Mouse (Mus musculus): ENCODE results near the gene Sgms1. TPM values are rescaled to one million over a fixed set of nuclear protein-coding genes. Genes with fewer than 3 reads are reported as not detected.

Sgms1 gene
- polyA plus RNA-seq, 1 experiment from 2014 or later, result 50.8 TPM

DNA sequence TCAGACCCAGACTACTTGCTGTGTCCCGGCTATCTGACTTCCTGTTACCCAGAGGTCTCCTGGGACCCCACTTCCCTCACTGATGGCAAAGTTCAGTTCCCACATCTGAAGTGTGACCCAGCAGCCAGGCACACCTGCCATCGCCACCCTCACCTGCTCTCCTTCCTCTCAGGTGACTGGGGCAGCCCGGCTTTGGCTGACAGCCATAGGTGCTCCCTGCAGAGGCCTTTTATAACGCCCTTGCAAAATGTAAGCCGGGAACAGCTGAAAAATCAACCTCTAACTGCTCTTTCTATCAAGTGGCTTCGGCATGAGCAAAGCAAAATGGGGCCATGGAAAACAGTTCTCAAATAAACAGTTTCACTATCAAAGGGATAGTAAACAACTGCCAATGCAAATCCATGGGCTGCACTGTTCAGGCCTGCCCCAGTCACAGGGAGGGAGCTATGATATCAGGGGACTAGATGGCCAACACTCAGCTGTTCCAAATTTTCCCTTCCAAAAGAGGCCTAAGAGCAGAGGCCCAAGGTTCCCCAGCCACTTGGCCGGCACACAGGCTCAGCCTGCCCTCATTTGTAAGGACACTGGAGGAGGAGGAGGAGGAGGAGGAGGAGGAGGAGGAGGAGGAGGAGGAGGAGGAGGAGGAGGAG, 12.5 kb downstream of the Sgms1 start:
- 66% methylated on average over 7 of the region's 7 CpGs for WGBS
- Histone ChIP-seq H3K4me2 (replicated peaks; ENCODE audit: low read depth, low read length) (no peak overlapping the region), H3K27me3 (ENCODE audit: control insufficient read depth, insufficient read depth, low read length) (no peaks in the 10 kb centered on the region), H3K4me1 (ENCODE audit: control insufficient read depth, insufficient read depth, low read length) (peaks cover 20% of the 10 kb centered on the region; the same call in 1 of the 2 replicates), H3K4me3 (ENCODE audit: low read length) (no peak overlapping the region), H3K27ac (ENCODE audit: low read depth, low read length) (no peak overlapping the region), H3K9me3 (ENCODE audit: control insufficient read depth, low read length) (no peaks in the 10 kb centered on the region), H3K9ac (ENCODE audit: low read depth, low read length) (no peak overlapping the region), H3K36me3 (ENCODE audit: control insufficient read depth, insufficient read depth, low read length) (no peaks in the 10 kb centered on the region)
- ATAC-seq (ENCODE audit: low FRiP score, low TSS enrichment), result no peak

GRCm38 (mm10) chr19:32376054-32376453, 13.5 kb downstream of the Sgms1 start:
- Histone ChIP-seq H3K27ac (ENCODE audit: low read depth, low read length) (no peak overlapping the region), H3K27me3 (ENCODE audit: control insufficient read depth, insufficient read depth, low read length) (no peaks in the 10 kb centered on the region), H3K4me1 (ENCODE audit: control insufficient read depth, insufficient read depth, low read length) (peaks cover 18% of the 10 kb centered on the region; the same call in 1 of the 2 replicates), H3K9ac (ENCODE audit: low read depth, low read length) (no peak overlapping the region), H3K4me3 (ENCODE audit: low read length) (no peak overlapping the region), H3K36me3 (ENCODE audit: control insufficient read depth, insufficient read depth, low read length) (no peaks in the 10 kb centered on the region), H3K9me3 (ENCODE audit: control insufficient read depth, low read length) (no peaks in the 10 kb centered on the region), H3K4me2 (replicated peaks; ENCODE audit: low read depth, low read length) (no peak overlapping the region)
- ATAC-seq (ENCODE audit: low FRiP score, low TSS enrichment), result no peak
- 89% methylated on average over 4 of the region's 4 CpGs for WGBS

GRCm38 (mm10) chr19:32375473-32375985, 14.0 kb downstream of the Sgms1 start:
- ATAC-seq (ENCODE audit: low FRiP score, low TSS enrichment), result no peak
- H3K27ac ChIP-seq (ENCODE audit: low read depth, low read length), result no peak overlapping the region
- H3K4me1 ChIP-seq (ENCODE audit: control insufficient read depth, insufficient read depth, low read length), result peaks cover 18% of the 10 kb centered on the region; the same call in 1 of the 2 replicates
- no peak overlapping the region for H3K4me2 ChIP-seq (replicated peaks; ENCODE audit: low read depth, low read length)
- no peaks in the 10 kb centered on the region for H3K36me3 ChIP-seq (ENCODE audit: control insufficient read depth, insufficient read depth, low read length)
- 95% methylated on average over 4 of the region's 4 CpGs for WGBS
- no peak overlapping the region for H3K4me3 ChIP-seq (ENCODE audit: low read length)
- H3K9ac ChIP-seq (ENCODE audit: low read depth, low read length), result no peak overlapping the region
- no peaks in the 10 kb centered on the region for H3K9me3 ChIP-seq (ENCODE audit: control insufficient read depth, low read length)
- H3K27me3 ChIP-seq (ENCODE audit: control insufficient read depth, insufficient read depth, low read length), result no peaks in the 10 kb centered on the region

DNA sequence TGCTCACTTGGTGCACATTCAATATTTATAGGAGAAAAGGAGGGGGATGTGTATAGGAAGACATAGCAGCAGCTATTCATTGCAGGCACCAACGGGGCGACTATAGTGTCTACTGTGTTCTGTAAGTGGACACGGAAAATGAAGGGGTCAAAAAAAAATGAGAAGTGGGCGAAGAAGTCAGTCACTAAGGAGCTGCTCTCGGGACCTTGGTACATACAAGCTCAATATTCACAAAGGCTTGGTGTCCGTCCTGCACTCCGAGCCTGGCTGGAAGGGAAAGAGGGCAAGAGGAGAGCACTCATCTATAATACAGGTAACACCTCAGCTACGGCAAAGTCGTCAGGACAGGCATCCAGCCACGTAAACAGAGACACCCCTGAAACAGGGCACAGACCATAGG, 14.8 kb downstream of the Sgms1 start:
- 88% methylated on average over 10 of the region's 10 CpGs for WGBS
- peaks cover 18% of the 10 kb centered on the region; the same call in 1 of the 2 replicates for H3K4me1 ChIP-seq (ENCODE audit: control insufficient read depth, insufficient read depth, low read length)

GRCm38 (mm10) chr19:32373865-32374655, 15.5 kb downstream of the Sgms1 start:
- Histone ChIP-seq H3K4me3 (ENCODE audit: low read length) (no peak overlapping the region), H3K27ac (ENCODE audit: low read depth, low read length) (no peak overlapping the region), H3K36me3 (ENCODE audit: control insufficient read depth, insufficient read depth, low read length) (no peaks in the 10 kb centered on the region), H3K9ac (ENCODE audit: low read depth, low read length) (no peak overlapping the region), H3K9me3 (ENCODE audit: control insufficient read depth, low read length) (no peaks in the 10 kb centered on the region), H3K27me3 (ENCODE audit: control insufficient read depth, insufficient read depth, low read length) (no peaks in the 10 kb centered on the region), H3K4me2 (replicated peaks; ENCODE audit: low read depth, low read length) (no peak overlapping the region), H3K4me1 (ENCODE audit: control insufficient read depth, insufficient read depth, low read length) (peaks cover 18% of the 10 kb centered on the region; the same call in 1 of the 2 replicates)
- no peak for ATAC-seq (ENCODE audit: low FRiP score, low TSS enrichment)
- 55% methylated on average over 16 of the region's 16 CpGs for WGBS

More for the DNA sequence above, 14.8 kb downstream of the Sgms1 start:
- Histone ChIP-seq H3K36me3 (ENCODE audit: control insufficient read depth, insufficient read depth, low read length) (no peaks in the 10 kb centered on the region), H3K9me3 (ENCODE audit: control insufficient read depth, low read length) (no peaks in the 10 kb centered on the region), H3K27ac (ENCODE audit: low read depth, low read length) (no peak overlapping the region), H3K4me2 (replicated peaks; ENCODE audit: low read depth, low read length) (no peak overlapping the region), H3K9ac (ENCODE audit: low read depth, low read length) (no peak overlapping the region), H3K4me3 (ENCODE audit: low read length) (no peak overlapping the region), H3K27me3 (ENCODE audit: control insufficient read depth, insufficient read depth, low read length) (no peaks in the 10 kb centered on the region)
- ATAC-seq (ENCODE audit: low FRiP score, low TSS enrichment), result no peak

DNA sequence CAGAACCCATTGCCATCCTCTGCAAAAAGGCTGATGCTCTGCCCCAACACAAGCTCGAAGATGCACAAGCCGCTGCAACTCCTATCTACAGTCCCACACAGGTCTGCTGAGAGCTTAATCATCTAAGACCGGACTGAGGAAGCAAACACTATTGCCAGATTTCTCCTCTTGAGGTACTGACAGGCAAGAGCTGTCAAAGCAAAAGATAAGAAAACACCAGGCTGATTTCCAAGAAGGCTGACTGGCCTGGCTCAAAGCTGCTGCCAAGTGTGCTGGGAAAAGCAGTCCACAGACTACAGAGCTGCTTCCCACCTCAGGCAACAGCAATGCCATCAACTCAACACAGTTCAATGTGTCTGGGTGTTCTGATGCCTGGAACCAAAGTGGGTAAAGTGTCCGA, 17.1 kb downstream of the Sgms1 start:
- no peaks in the 10 kb centered on the region for H3K9me3 ChIP-seq (ENCODE audit: control insufficient read depth, low read length)
- no peaks in the 10 kb centered on the region for H3K36me3 ChIP-seq (ENCODE audit: control insufficient read depth, insufficient read depth, low read length)
- peaks cover 10% of the 10 kb centered on the region; the same call in 1 of the 2 replicates for H3K4me1 ChIP-seq (ENCODE audit: control insufficient read depth, insufficient read depth, low read length)
- no peaks in the 10 kb centered on the region for H3K27me3 ChIP-seq (ENCODE audit: control insufficient read depth, insufficient read depth, low read length)
- H3K4me2 ChIP-seq (replicated peaks; ENCODE audit: low read depth, low read length), result no peak overlapping the region
- H3K9ac ChIP-seq (ENCODE audit: low read depth, low read length), result no peak overlapping the region
- WGBS, result 84% methylated on average over 4 of the region's 4 CpGs
- H3K4me3 ChIP-seq (ENCODE audit: low read length), result no peak overlapping the region
- H3K27ac ChIP-seq (ENCODE audit: low read depth, low read length), result no peak overlapping the region
- no peak for ATAC-seq (ENCODE audit: low FRiP score, low TSS enrichment)

DNA sequence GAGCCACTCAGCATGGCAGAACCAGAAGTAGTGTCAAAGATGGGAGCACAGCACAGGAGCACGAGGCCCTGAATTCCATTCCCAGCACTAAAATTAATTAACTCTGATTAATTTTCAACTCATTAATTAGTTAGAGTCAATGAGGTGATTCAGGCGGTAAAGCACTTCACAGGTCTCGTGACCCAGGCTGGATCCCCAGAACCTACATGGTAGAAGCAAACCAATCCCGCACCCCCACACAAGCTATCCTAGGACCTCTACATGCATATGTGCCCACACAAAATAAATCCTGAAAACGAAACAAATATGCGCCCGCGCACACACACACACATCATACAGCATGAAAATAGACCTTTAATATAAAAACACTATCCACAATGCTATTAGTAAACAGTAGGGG, 22.2 kb downstream of the Sgms1 start:
- H3K9me3 ChIP-seq (ENCODE audit: control insufficient read depth, low read length), result no peaks in the 10 kb centered on the region
- ATAC-seq (ENCODE audit: low FRiP score, low TSS enrichment), result no peak
- no peak overlapping the region for H3K27ac ChIP-seq (ENCODE audit: low read depth, low read length)
- H3K36me3 ChIP-seq (ENCODE audit: control insufficient read depth, insufficient read depth, low read length), result no peaks in the 10 kb centered on the region
- WGBS, result 85% methylated on average over 8 of the region's 8 CpGs
- H3K4me2 ChIP-seq (replicated peaks; ENCODE audit: low read depth, low read length), result no peak overlapping the region
- no peak overlapping the region for H3K9ac ChIP-seq (ENCODE audit: low read depth, low read length)
- no peaks in the 10 kb centered on the region for H3K4me1 ChIP-seq (ENCODE audit: control insufficient read depth, insufficient read depth, low read length)
- no peaks in the 10 kb centered on the region for H3K27me3 ChIP-seq (ENCODE audit: control insufficient read depth, insufficient read depth, low read length)
- no peak overlapping the region for H3K4me3 ChIP-seq (ENCODE audit: low read length)

- Histone ChIP-seq H3K4me1 (ENCODE audit: control insufficient read depth, insufficient read depth, low read length) (no peaks in the 10 kb centered on the region), H3K4me3 (ENCODE audit: low read length) (no peak overlapping the region), H3K9ac (ENCODE audit: low read depth, low read length) (no peak overlapping the region), H3K9me3 (ENCODE audit: control insufficient read depth, low read length) (no peaks in the 10 kb centered on the region), H3K36me3 (ENCODE audit: control insufficient read depth, insufficient read depth, low read length) (no peaks in the 10 kb centered on the region), H3K4me2 (replicated peaks; ENCODE audit: low read depth, low read length) (no peak overlapping the region), H3K27ac (ENCODE audit: low read depth, low read length) (no peak overlapping the region), H3K27me3 (ENCODE audit: control insufficient read depth, insufficient read depth, low read length) (no peaks in the 10 kb centered on the region)
- no peak for ATAC-seq (ENCODE audit: low FRiP score, low TSS enrichment)
- WGBS, result 69% methylated on average over 9 of the region's 9 CpGs
These were observed 23.1 kb downstream of the Sgms1 start for GRCm38 (mm10) chr19:32366406-32366805.

DNA sequence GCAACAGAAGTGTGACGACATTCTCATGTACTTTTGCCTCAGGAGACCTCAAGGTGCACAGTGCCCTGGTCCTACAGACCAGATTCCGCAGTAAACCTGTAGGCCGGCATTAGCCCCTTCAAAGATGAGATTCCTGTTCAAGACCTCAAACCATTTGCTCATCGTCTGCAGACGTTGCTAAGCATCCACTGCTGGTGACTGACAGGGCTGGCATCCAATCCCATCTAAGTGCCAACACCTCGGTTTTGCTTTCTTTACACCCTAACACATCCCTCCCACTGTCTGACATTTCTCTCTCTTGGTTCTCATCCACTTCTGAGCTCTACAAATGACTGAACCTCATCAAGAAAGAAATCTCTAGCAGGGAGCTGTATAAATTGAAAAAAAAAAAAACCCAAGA, 24.4 kb downstream of the Sgms1 start:
- no peaks in the 10 kb centered on the region for H3K36me3 ChIP-seq (ENCODE audit: control insufficient read depth, insufficient read depth, low read length)
- no peak overlapping the region for H3K4me2 ChIP-seq (replicated peaks; ENCODE audit: low read depth, low read length)
- H3K4me1 ChIP-seq (ENCODE audit: control insufficient read depth, insufficient read depth, low read length), result no peaks in the 10 kb centered on the region
- H3K9ac ChIP-seq (ENCODE audit: low read depth, low read length), result no peak overlapping the region
- no peaks in the 10 kb centered on the region for H3K27me3 ChIP-seq (ENCODE audit: control insufficient read depth, insufficient read depth, low read length)
- no peak for ATAC-seq (ENCODE audit: low FRiP score, low TSS enrichment)
- no peak overlapping the region for H3K4me3 ChIP-seq (ENCODE audit: low read length)
- H3K27ac ChIP-seq (ENCODE audit: low read depth, low read length), result no peak overlapping the region
- 79% methylated on average over 6 of the region's 6 CpGs for WGBS
- H3K9me3 ChIP-seq (ENCODE audit: control insufficient read depth, low read length), result no peaks in the 10 kb centered on the region
